Mouse (Mus musculus) kidney, adult 2 months (tissue): ENCODE measurements at regions not wholly inside any gene's neighbourhood (a gene's known extent, or its start where the extent isn't known, plus 50 kb on each side); places are given as distances from the start of the nearest gene placed in this dataset.
"Not testable (repeated sequence)": the region's sequence is repeated elsewhere in the genome, so short reads cannot be mapped to it uniquely, and the experiment has no call there.

Source experiments
- CTCF ChIP-seq: fragments of 200-500 bp; conservative IDR thresholded peaks from 2 replicates; pipeline ENCODE4 v1.5.1; 2011; ENCODE audit warnings: low read depth, mild to moderate bottlenecking, control low read depth, low read length, moderate library complexity, mixed read lengths; ENCODE audit not compliant: insufficient read depth, insufficient read length
- POLR2A ChIP-seq: fragments of 200-500 bp; IDR thresholded peaks from one replicate; pipeline ENCODE4 v1.6.1; 2011; ENCODE audit warnings: low read depth, low read length, control low read depth

DNA sequence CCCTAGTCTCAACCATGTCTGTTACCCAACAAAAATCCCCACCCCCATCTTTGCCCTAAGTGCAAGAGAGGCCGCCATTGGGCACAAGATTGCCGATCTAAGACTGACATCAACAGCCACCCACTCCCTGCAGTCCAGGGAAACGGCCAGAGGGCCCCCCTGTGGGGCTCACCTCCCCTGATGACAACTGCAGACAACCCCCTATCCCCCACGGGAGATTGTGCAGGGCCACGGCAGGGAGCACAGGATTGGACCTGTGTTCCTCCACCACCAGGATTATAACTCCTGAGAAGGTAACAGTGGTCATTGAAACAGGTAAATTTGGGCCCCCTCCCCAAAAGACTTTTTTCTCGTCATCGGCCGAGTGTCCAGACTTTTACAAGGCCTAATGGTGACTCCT, 54.4 kb upstream of the Alkbh8 start:
- TF ChIP-seq CTCF, POLR2A: not testable (repeated sequence)
